Mouse (Mus musculus) monocyte, adult 59 days (primary cell): Measurements from ENCODE around the gene Has1. TPM values are rescaled to one million over a fixed set of nuclear protein-coding genes. Genes with fewer than 3 reads are reported as not detected.

Experiments
- total RNA-seq, 2 experiments: library from RNA; stranded (reverse); gene quantifications; one replicate each; pipeline ENCODE4 v1.2.4; 2023

The Has1 gene
- total RNA-seq = not detected

GRCm38 (mm10) chr17:17855064-17855838 is at the start of gene Has1:
Gene Has1, minus strand, starts transcription at chr17:17855205.

GRCm38 (mm10) chr17:17887774-17888248 is 32.8 kb upstream of the Has1 start, which contains the start of the genes Fpr2 and Fpr3:
Gene Fpr2, plus strand, starts transcription at chr17:17887824.
Gene Fpr3, plus strand, starts transcription at chr17:17887852.

GRCm38 (mm10) chr17:17883840-17884239 is 28.8 kb upstream of the Has1 start, which contains the start of gene Fpr1:
Gene Fpr1, minus strand, starts transcription at chr17:17883940.

GRCm38 (mm10) chr17:17826751-17827657 is 28.0 kb downstream of the Has1 start, which contains the start of gene Spaca6:
Gene Spaca6, plus strand, starts transcription at chr17:17827158.

Other genes starting within 250 kb of the Has1 start
- gene Lnpep, start 230.2 kb downstream of the Has1 start, total RNA-seq = 100 to 1,000 TPM; 180 to 181 TPM
- gene Vmn2r90, start 151.5 kb downstream of the Has1 start, total RNA-seq = not detected
- 1 to 10 TPM; 4.0 to 5.0 TPM for gene Spaca6, start 28.0 kb downstream of the Has1 start, total RNA-seq
- gene Fpr1, start 28.7 kb upstream of the Has1 start, total RNA-seq = 10 to 100 TPM; 23.2 to 24.9 TPM
- gene Fpr2, start 32.6 kb upstream of the Has1 start, total RNA-seq = 10 to 100 TPM; 56.8 to 65.9 TPM
- gene Fpr3, start 32.6 kb upstream of the Has1 start, total RNA-seq = not detected
- not detected for gene Fpr-rs4, start 166.5 kb upstream of the Has1 start, total RNA-seq
- gene Vmn2r124, start 194.2 kb upstream of the Has1 start, total RNA-seq = not detected
- not detected for gene Vmn2r91, start 229.8 kb upstream of the Has1 start, total RNA-seq